Mouse (Mus musculus): ENCODE measurements around the gene Avil.

DNA sequence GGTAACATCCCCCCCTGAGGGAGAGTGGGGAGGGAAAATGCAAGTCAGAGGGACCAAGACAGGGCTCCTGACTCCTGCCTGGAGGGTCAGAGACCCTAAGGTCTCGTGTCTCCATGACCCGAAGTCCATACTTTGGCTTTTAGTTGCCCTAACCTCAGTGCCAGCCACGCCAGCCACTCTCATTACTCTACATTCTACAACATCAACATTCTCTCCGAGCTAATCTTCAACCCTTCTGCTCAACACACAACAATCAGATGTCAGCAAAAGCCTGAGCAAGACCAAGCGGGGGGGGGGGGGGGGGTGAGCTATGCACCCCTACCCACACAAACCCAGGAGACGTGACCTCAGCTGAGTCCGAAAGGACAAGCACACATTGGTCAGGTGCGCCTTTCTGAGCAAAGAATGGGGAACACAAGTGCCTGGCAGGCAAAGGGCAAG is 32.8 kb downstream of the Avil start:
- TF ChIP-seq CTCF (IDR thresholded peaks at IDR 0.05; ENCODE audit: control insufficient read depth, insufficient read depth, low read length), result no peak
- no peak for TF ChIP-seq POLR2A (IDR thresholded peaks at IDR 0.05; ENCODE audit: borderline replicate concordance, control insufficient read depth, low read depth, low read length)
